Mouse (Mus musculus): ENCODE measurements around the gene Alk.
"Not testable (repeated sequence)": the region's sequence is repeated elsewhere in the genome, so short reads cannot be mapped to it uniquely, and the experiment has no call there.

Gene Alk

GRCm38 (mm10) chr17:72528481-72528880 is 75.9 kb downstream of the Alk start:
- DNase-seq (ENCODE audit: inconsistent ontology term) = no peak

- no peak for DNase-seq (ENCODE audit: inconsistent ontology term)
These were observed 76.9 kb downstream of the Alk start for GRCm38 (mm10) chr17:72527481-72527880.

- no peak for DNase-seq (ENCODE audit: inconsistent ontology term)
These were observed 78.1 kb downstream of the Alk start for GRCm38 (mm10) chr17:72526356-72526755.

- DNase-seq (ENCODE audit: inconsistent ontology term) = no peak
These were observed 79.6 kb downstream of the Alk start for GRCm38 (mm10) chr17:72524839-72525238.

- DNase-seq (ENCODE audit: inconsistent ontology term) = no peak
These were observed 81.4 kb downstream of the Alk start for GRCm38 (mm10) chr17:72523006-72523405.

GRCm38 (mm10) chr17:72522381-72522780 is 82.0 kb downstream of the Alk start:
- peak; percentile 38 for DNase-seq (ENCODE audit: inconsistent ontology term)

GRCm38 (mm10) chr17:72521353-72521752 is 83.1 kb downstream of the Alk start:
- no peak for DNase-seq (ENCODE audit: inconsistent ontology term)

GRCm38 (mm10) chr17:72510746-72511145 is 93.7 kb downstream of the Alk start:
- DNase-seq (ENCODE audit: inconsistent ontology term) = no peak

GRCm38 (mm10) chr17:72508678-72509394 is 95.6 kb downstream of the Alk start:
- DNase-seq (ENCODE audit: inconsistent ontology term) = no peak

GRCm38 (mm10) chr17:72505213-72505612 is 99.2 kb downstream of the Alk start:
- DNase-seq (ENCODE audit: inconsistent ontology term) = no peak

- no peak for DNase-seq (ENCODE audit: inconsistent ontology term)
These were observed 99.8 kb downstream of the Alk start for GRCm38 (mm10) chr17:72504581-72504980.

GRCm38 (mm10) chr17:72495395-72495794 is 109.0 kb downstream of the Alk start:
- DNase-seq (ENCODE audit: inconsistent ontology term) = peak; percentile 82

GRCm38 (mm10) chr17:72485623-72486022 is 118.8 kb downstream of the Alk start:
- DNase-seq (ENCODE audit: inconsistent ontology term) = peak; percentile 87

GRCm38 (mm10) chr17:72479260-72479659 is 125.2 kb downstream of the Alk start:
- not testable (repeated sequence) for DNase-seq (ENCODE audit: inconsistent ontology term)

- no peak for DNase-seq (ENCODE audit: inconsistent ontology term)
These were observed 126.5 kb downstream of the Alk start for GRCm38 (mm10) chr17:72477889-72478405.

GRCm38 (mm10) chr17:72476956-72477355 is 127.5 kb downstream of the Alk start:
- no peak for DNase-seq (ENCODE audit: inconsistent ontology term)

GRCm38 (mm10) chr17:72474166-72474565 is 130.3 kb downstream of the Alk start:
- peak; percentile 48 for DNase-seq (ENCODE audit: inconsistent ontology term)

- DNase-seq (ENCODE audit: inconsistent ontology term) = no peak
These were observed 155.9 kb downstream of the Alk start for GRCm38 (mm10) chr17:72448477-72448876.

- DNase-seq (ENCODE audit: inconsistent ontology term) = no peak
These were observed 158.9 kb downstream of the Alk start for GRCm38 (mm10) chr17:72445204-72446177.

- DNase-seq (ENCODE audit: inconsistent ontology term) = no peak
These were observed 187.0 kb downstream of the Alk start for GRCm38 (mm10) chr17:72417451-72417850.

GRCm38 (mm10) chr17:72414676-72415075 is 189.8 kb downstream of the Alk start:
- no peak for DNase-seq (ENCODE audit: inconsistent ontology term)

GRCm38 (mm10) chr17:72404813-72405212 is 199.6 kb downstream of the Alk start:
- DNase-seq (ENCODE audit: inconsistent ontology term) = no peak
